Mouse (Mus musculus) frontal cortex, adult (tissue): ENCODE data around the gene Abca13.

Experiments
- ATAC-seq: cut with Nextera tagmentation; 2 replicates; pipeline ENCODE4 v1.9.2; 2017; ENCODE audit warnings: mild to moderate bottlenecking, moderate library complexity, mixed read lengths; ENCODE audit not compliant: low TSS enrichment

Abca13 gene

DNA sequence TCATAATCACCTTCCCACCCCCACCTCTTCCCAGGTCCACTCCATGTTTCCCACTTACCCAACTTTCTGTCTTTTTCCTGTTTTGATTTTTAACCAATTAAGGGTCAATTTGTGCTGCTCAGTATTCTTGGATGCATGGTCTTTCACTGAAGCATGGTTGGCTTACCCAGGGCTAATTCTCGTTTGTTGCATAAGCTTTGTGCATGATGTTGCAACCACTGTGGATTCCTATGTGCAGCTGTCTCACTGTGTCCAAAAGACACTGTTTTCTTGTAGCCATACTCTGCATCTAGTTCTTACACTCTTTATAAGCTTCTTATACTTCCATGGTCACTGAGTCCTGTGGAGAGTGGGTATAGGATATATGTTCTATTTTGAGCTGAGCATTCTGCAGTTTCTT lies 477.7 kb downstream of the Abca13 start:
- ATAC-seq: no peak

- no peak for ATAC-seq
Measured at GRCm38 (mm10) chr11:9684952-9685351, 493.2 kb downstream of the Abca13 start.

DNA sequence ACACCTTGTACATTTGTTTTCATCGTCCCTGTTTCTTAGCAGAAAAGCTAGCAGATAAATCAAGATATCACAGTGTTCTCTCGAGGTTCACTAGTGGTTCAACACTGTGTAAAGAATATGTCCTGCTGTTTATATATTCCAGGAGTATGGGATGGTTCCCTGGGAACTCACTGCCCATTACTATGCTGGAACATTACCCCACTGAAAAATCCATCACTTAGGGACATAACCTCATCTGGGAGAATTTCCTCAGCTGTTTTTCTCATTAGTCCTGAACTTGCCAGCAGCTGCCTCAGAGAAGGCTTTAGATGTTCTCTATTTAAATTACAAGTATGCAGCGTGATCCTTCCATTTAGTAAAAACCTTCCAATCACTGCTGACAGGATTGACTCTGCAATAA lies 513.4 kb downstream of the Abca13 start:
- no peak for ATAC-seq

DNA sequence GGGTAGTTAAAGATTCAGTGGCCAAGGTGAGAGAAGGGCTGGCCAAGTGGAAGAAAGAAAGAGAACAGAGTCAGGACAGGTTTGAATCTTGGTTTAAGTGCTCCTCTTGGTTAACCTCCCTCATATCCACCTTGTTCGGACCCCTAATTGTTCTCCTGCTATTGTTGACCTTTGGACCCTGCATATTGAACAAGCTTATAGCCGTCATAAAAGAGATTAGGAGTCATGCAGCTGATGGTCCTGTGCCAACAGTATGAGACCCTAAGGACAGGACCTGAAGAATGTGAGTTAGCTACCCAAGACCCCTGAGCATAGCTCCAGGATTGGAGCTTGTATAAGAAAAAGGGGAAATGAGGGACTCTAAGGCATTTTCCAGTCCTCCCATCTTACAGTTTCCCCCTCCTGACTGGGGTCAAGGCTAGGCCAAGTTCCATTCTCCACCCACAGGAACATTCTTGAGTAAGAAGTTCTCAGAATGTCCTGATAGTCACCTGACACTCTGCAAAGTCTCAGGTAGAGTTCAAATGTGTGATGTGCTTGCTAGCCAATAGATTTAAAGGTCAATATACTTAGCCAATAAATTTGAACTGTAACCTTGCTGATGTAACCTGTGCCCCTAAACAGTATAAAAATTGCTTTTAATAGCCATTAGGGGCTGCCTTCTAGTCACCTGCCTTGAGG lies 536.2 kb downstream of the Abca13 start:
- ATAC-seq: no peak

DNA sequence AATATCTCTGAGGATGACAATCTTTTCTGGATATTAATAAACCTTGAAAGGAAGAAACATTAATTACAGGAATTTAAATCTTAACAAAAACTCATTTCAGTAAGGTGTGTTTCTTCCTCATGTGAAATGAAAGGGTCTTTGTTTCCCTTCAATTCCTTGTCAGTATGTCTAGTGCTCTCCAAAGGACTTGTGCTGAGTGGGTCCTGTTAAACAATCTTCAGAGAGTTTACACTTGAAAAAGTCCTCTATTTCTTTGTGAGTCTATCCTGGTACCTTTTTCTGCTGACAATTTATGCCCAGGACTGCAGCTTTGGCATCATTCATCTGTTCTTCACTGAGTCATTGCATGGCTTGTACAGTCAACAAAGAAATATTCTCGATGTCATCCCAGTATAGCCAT lies 539.6 kb downstream of the Abca13 start:
- no peak for ATAC-seq
